Mouse (Mus musculus) lung, postnatal 0 days (tissue): ENCODE measurements at regions not wholly inside any gene's neighbourhood (a gene's known extent, or its start where the extent isn't known, plus 50 kb on each side); places are given as distances from the start of the nearest gene placed in this dataset.

Experiments
- CTCF ChIP-seq: IDR thresholded peaks from 2 replicates; pipeline ENCODE4 v1.5.1; 2016; ENCODE audit warnings: antibody characterized with exemption, mild to moderate bottlenecking
- EP300 ChIP-seq: IDR thresholded peaks from 2 replicates; pipeline ENCODE4 v1.6.1; 2016; ENCODE audit warnings: antibody characterized with exemption, mild to moderate bottlenecking, control low read depth

DNA sequence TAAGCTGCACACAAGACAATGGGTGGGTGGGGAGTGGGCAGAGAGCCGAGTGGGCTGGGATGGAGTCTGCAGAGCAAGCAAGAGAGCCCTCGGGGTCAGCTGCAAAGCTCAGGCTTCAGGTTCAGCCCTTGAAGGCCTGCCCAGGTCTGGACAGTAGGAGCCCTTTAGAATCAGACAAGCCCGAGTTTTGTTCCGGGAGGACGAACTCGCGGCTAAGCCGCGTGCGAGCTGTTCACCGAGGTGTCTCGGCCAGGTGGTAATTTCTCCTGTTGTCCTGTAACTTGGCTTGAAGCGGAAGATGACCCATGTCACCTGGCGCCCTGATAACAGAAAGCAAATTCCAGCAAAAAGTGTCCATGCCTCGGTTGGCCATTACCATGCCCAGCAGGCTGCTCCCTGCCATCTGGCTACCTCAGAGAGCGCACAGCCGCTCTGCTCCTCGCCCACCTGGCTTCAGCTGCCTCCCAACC lies 121.0 kb upstream of the 1700016C15Rik start:
- TF ChIP-seq CTCF, result no peak
- TF ChIP-seq EP300, result no peak
